Mouse (Mus musculus) liver, postnatal 0 days (tissue): ENCODE results near the gene Ocel1.

ENCODE experiments used
- CTCF ChIP-seq: sonication (generic); IDR thresholded peaks from 2 replicates; pipeline ENCODE4 v1.5.1; 2016; ENCODE audit warnings: antibody characterized with exemption, low read depth
- EP300 ChIP-seq: IDR thresholded peaks from 2 replicates; pipeline ENCODE4 v1.6.1; 2016; ENCODE audit warnings: antibody characterized with exemption, low read depth, mild to moderate bottlenecking

DNA sequence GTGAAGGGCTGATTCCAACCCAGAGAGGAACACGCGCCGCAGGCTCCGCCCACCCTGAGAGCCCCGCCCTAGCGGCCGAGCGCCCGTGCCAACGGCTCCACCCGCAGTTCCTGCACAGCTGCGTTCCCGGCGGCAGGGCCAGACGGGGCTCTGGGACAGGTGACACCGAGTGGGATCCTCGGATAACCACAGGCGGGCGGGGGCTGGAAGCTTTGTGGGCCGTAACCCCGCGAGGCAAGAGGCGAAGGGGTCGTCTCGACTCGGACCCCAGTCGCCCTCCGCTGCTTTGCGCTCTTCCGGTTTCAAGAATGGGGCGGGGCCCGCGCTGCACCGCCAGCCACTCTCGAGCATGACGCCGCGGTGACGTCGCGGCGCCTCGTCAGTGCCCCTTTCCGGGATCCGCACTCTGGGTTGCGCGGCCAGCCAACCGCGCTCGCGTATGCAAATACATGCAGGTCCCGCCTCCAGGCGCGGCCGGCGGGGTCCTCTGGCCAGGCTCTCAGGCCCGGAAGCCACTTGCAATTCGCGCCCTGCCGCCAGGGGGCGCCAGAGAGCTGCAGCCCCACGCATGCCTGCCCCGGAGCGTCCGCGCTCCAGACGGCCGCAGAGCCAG is at the start of gene Ocel1:
- TF ChIP-seq CTCF (peak; percentile 100), EP300 (no peak)
